Mouse (Mus musculus) CH12.LX (cell line): ENCODE measurements around the gene Gid4. TPM values are rescaled to one million over a fixed set of nuclear protein-coding genes. Genes with fewer than 3 reads are reported as not detected.

Experiments used
- DNase-seq: peaks from one replicate; pipeline ENCODE4 v3.0.0-alpha.2; 2013; ENCODE audit errors: extremely low read depth
- H3K27ac ChIP-seq: 2 replicates; pipeline ENCODE4 v1.5.1; 2012; ENCODE audit warnings: low read depth, mild to moderate bottlenecking, control low read depth, moderate library complexity; ENCODE audit not compliant: insufficient read depth
- H3K27me3 ChIP-seq: replicated peaks from 2 replicates; pipeline ENCODE3; 2012; ENCODE audit warnings: inconsistent platforms
- H3K36me3 ChIP-seq, 2 experiments: replicated peaks in 1 of 2; 2 replicates each; pipeline versions ENCODE3 to v1.6.1; 2012; ENCODE audit warnings: inconsistent platforms in 1 of 2, low read length in 1 of 2, mild to moderate bottlenecking in 1 of 2, mixed read lengths in 1 of 2, moderate library complexity in 1 of 2; ENCODE audit not compliant: control insufficient read depth in 1 of 2, insufficient read depth in 1 of 2
- H3K4me1 ChIP-seq, 2 experiments: 2 replicates each; pipeline ENCODE4 v1.6.1; 2012; ENCODE audit warnings: inconsistent platforms in 1 of 2, moderate library complexity in 1 of 2; ENCODE audit not compliant: insufficient read depth in 2 of 2, control insufficient read depth in 1 of 2
- H3K4me2 ChIP-seq: 2 replicates; pipeline ENCODE4 v1.6.1; 2012; ENCODE audit warnings: low read depth, mild to moderate bottlenecking, control low read depth; ENCODE audit not compliant: poor library complexity, insufficient read depth, severe bottlenecking
- H3K4me3 ChIP-seq, 3 experiments: fragments of 150-350 bp in 1 of 3; sonication (generic) in 1 of 3; replicated peaks in 1 of 3; 2 replicates each; pipeline versions ENCODE3 to v1.5.1; 2011 to 2012; ENCODE audit warnings: low read depth in 2 of 3, low read length in 2 of 3, mild to moderate bottlenecking in 2 of 3, moderate library complexity in 2 of 3, control low read depth in 1 of 3, improper control_type of control experiment in 1 of 3, inconsistent platforms in 1 of 3, mixed read lengths in 1 of 3; ENCODE audit not compliant: poor library complexity in 1 of 3
- H3K79me2 ChIP-seq: replicated peaks from 2 replicates; pipeline ENCODE4 v1.6.1; 2012; ENCODE audit warnings: mild to moderate bottlenecking, moderate library complexity; ENCODE audit not compliant: control insufficient read depth, poor library complexity, insufficient read depth, severe bottlenecking; ENCODE audit errors: extremely low read depth
- H3K9ac ChIP-seq: 2 replicates; pipeline ENCODE4 v1.6.1; 2012; ENCODE audit warnings: low read depth, mild to moderate bottlenecking, control low read depth, moderate library complexity; ENCODE audit not compliant: insufficient read depth
- H3K9me3 ChIP-seq: replicated peaks from 2 replicates; pipeline ENCODE3; 2012; ENCODE audit warnings: low read length, inconsistent platforms, mixed read lengths
- CHD1 ChIP-seq: IDR thresholded peaks from 2 replicates; pipeline ENCODE4 v1.6.1; 2012; ENCODE audit warnings: low read depth, low read length, improper control_type of control experiment, inconsistent platforms
- CHD2 ChIP-seq: IDR thresholded peaks from 2 replicates; pipeline ENCODE4 v1.6.1; 2011; ENCODE audit warnings: low read length, improper control_type of control experiment
- CTCF ChIP-seq, 2 experiments: IDR thresholded peaks in 1 of 2; conservative IDR thresholded peaks in 1 of 2; 2 replicates each; pipeline ENCODE4 v1.5.1; 2011 to 2012; ENCODE audit warnings: low read depth in 2 of 2, low read length in 2 of 2, improper control_type of control experiment in 1 of 2, inconsistent platforms in 1 of 2, mild to moderate bottlenecking in 1 of 2, moderate library complexity in 1 of 2
- ELF1 ChIP-seq: IDR thresholded peaks from 2 replicates; pipeline ENCODE4 v1.6.1; 2014; ENCODE audit warnings: low read depth, mild to moderate bottlenecking, inconsistent platforms, low read length, improper control_type of control experiment
- EP300 ChIP-seq: IDR thresholded peaks from 2 replicates; pipeline ENCODE4 v1.6.1; 2011; ENCODE audit warnings: low read length, improper control_type of control experiment
- ETS1 ChIP-seq: conservative IDR thresholded peaks from 2 replicates; pipeline ENCODE4 v1.6.1; 2012; ENCODE audit warnings: low read depth, mild to moderate bottlenecking, inconsistent platforms, low read length, improper control_type of control experiment, moderate library complexity
- IRF4 ChIP-seq: IDR thresholded peaks from 2 replicates; pipeline ENCODE4 v1.6.1; 2014; ENCODE audit warnings: low read depth, mild to moderate bottlenecking, inconsistent platforms, low read length, improper control_type of control experiment
- KAT2A ChIP-seq: IDR thresholded peaks from 2 replicates; pipeline ENCODE4 v1.6.1; 2012; ENCODE audit warnings: low read length, improper control_type of control experiment, inconsistent platforms; ENCODE audit not compliant: insufficient replicate concordance
- MAFK ChIP-seq: IDR thresholded peaks from 2 replicates; pipeline ENCODE4 v1.6.1; 2011; ENCODE audit warnings: low read length, improper control_type of control experiment; ENCODE audit not compliant: insufficient replicate concordance
- MAX ChIP-seq: IDR thresholded peaks from 2 replicates; pipeline ENCODE4 v1.6.1; 2011; ENCODE audit warnings: low read length, improper control_type of control experiment
- MAZ ChIP-seq: IDR thresholded peaks from 2 replicates; pipeline ENCODE4 v1.6.1; 2012; ENCODE audit warnings: low read depth, mild to moderate bottlenecking, inconsistent platforms, low read length, improper control_type of control experiment, moderate library complexity
- MEF2A ChIP-seq: IDR thresholded peaks from 2 replicates; pipeline ENCODE4 v1.6.1; 2014; ENCODE audit warnings: low read depth, mild to moderate bottlenecking, inconsistent platforms, low read length, improper control_type of control experiment, borderline replicate concordance
- MXI1 ChIP-seq: IDR thresholded peaks from 2 replicates; pipeline ENCODE4 v1.6.1; 2011; ENCODE audit warnings: mild to moderate bottlenecking, low read depth, low read length, improper control_type of control experiment
- MYC ChIP-seq: IDR thresholded peaks from 2 replicates; pipeline ENCODE4 v1.6.1; 2011; ENCODE audit warnings: low read depth, mild to moderate bottlenecking, improper control_type of control experiment, low read length
- POLR2A ChIP-seq: IDR thresholded peaks from 2 replicates; pipeline ENCODE4 v1.6.1; 2011; ENCODE audit warnings: low read depth, mild to moderate bottlenecking, improper control_type of control experiment, low read length
- POLR2AphosphoS2 ChIP-seq: IDR thresholded peaks from 2 replicates; pipeline ENCODE4 v1.6.1; 2011; ENCODE audit warnings: low read depth, low read length, improper control_type of control experiment
- RAD21 ChIP-seq: IDR thresholded peaks from 2 replicates; pipeline ENCODE4 v1.6.1; 2011; ENCODE audit warnings: low read depth, mild to moderate bottlenecking, low read length, improper control_type of control experiment, moderate library complexity
- RCOR1 ChIP-seq: conservative IDR thresholded peaks from 2 replicates; pipeline ENCODE4 v1.6.1; 2012; ENCODE audit warnings: low read depth, mild to moderate bottlenecking, inconsistent platforms, low read length, improper control_type of control experiment
- SIN3A ChIP-seq: IDR thresholded peaks from 2 replicates; pipeline ENCODE4 v1.6.1; 2012; ENCODE audit warnings: low read length, improper control_type of control experiment, inconsistent platforms
- SMC3 ChIP-seq: IDR thresholded peaks from 2 replicates; pipeline ENCODE4 v1.6.1; 2011; ENCODE audit warnings: low read depth, low read length, improper control_type of control experiment
- TBP ChIP-seq: conservative IDR thresholded peaks from 2 replicates; pipeline ENCODE4 v1.6.1; 2011; ENCODE audit warnings: low read depth, low read length, improper control_type of control experiment
- UBTF ChIP-seq: IDR thresholded peaks from 2 replicates; pipeline ENCODE4 v1.6.1; 2012; ENCODE audit warnings: low read depth, mild to moderate bottlenecking, inconsistent platforms, low read length, improper control_type of control experiment, moderate library complexity
- USF1 ChIP-seq: IDR thresholded peaks from 2 replicates; pipeline ENCODE4 v1.6.1; 2014; ENCODE audit warnings: low read depth, mild to moderate bottlenecking, inconsistent platforms, low read length, improper control_type of control experiment
- ZC3H11A ChIP-seq: IDR thresholded peaks from 2 replicates; pipeline ENCODE4 v1.6.1; 2012; ENCODE audit warnings: low read depth, mild to moderate bottlenecking, inconsistent platforms, low read length, improper control_type of control experiment
- ZKSCAN1 ChIP-seq: IDR thresholded peaks from 2 replicates; pipeline ENCODE4 v1.6.1; 2012; ENCODE audit warnings: low read depth, inconsistent platforms, low read length, improper control_type of control experiment, borderline replicate concordance
- ZNF384 ChIP-seq: IDR thresholded peaks from 2 replicates; pipeline ENCODE4 v1.6.1; 2012; ENCODE audit warnings: low read depth, low read length, improper control_type of control experiment, inconsistent platforms
- dilution Hi-C: fragments of 300-500 bp; cut with MboI; formaldehyde crosslinking; loops from 2 replicates; pipeline ENCODE4 v1.14.3; 2020; ENCODE audit warnings: low sequenced_read_pairs; ENCODE audit not compliant: extremely low pct_unique_long_range_greater_than_20kb, extremely low pct_ligation_motif_present
- in situ Hi-C: fragments of 300-500 bp; cut with MboI; formaldehyde crosslinking; loops from 3 replicates; pipeline ENCODE4 v1.14.3; 2019; ENCODE audit warnings: low sequenced_read_pairs, low pct_ligation_motif_present, low pct_unique_long_range_greater_than_20kb, mixed read lengths
- polyA plus RNA-seq: library from polyadenylated mRNA; unstranded; fragments of >175 nt; gene quantifications from 2 replicates; pipeline ENCODE4 v1.2.1, GENCODE M21; 2012; ENCODE audit warnings: low read depth; ENCODE audit not compliant: insufficient read length
- total RNA-seq, 2 experiments: library from RNA; depleted of rRNA; stranded (reverse); fragments of 300-350 nt in 1 of 2; fragments of >200 nt in 1 of 2; gene quantifications; 2 replicates each; pipeline ENCODE4 v1.2.3; 2012 to 2014

Gid4 gene
- total and polyA plus RNA-seq, 3 experiments: 17.0 to 23.4 (median 17.3) TPM

DNA sequence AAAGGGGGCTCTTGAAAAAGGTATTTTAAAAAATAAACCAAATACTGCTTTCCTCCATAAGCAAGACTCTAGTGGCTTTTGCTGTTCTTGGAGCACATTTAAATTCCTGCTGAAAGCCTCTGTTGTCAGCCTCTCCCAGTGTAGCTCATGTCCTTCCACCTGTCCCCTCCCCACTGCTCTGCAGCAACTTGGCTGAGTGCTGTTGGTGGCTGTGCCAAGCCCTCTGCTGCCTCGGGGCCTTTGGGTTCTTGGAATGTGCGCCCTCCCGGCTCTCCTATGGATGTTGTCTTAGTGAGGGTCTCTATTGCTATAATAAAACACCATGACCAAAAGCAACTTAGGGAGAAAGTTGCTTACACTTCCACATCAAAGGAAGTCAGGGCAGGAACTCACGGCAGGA lies 47.5 kb upstream of the Gid4 start:
- TF ChIP-seq ZKSCAN1 (no peak), MAFK (no peak), ZC3H11A (no peak), IRF4 (no peak), KAT2A (no peak), MEF2A (no peak), UBTF (no peak), MAX (no peak), MAZ (no peak), RCOR1 (no peak)
- peaks cover 25 to 38% of the 10 kb centered on the region in 2 experiments for H3K4me1 ChIP-seq
- dilution Hi-C loops (no loop called here), in situ Hi-C loops (no loop called here)
- H3K9me3 ChIP-seq: no peaks in the 10 kb centered on the region
- no peak overlapping the region for H3K9ac ChIP-seq
- H3K27me3 ChIP-seq: no peaks in the 10 kb centered on the region
- H3K4me3 ChIP-seq: no peak overlapping the region
- H3K27ac ChIP-seq: no peak overlapping the region
- no peak overlapping the region for H3K4me2 ChIP-seq
- DNase-seq: no peak
- no peaks in the 10 kb centered on the region for H3K79me2 ChIP-seq
- H3K36me3 ChIP-seq: no peaks in the 10 kb centered on the region

- H3K79me2 ChIP-seq: no peaks in the 10 kb centered on the region
- DNase-seq: no peak
- H3K36me3 ChIP-seq: no peaks in the 10 kb centered on the region
- TF ChIP-seq ZNF384 (no peak), CTCF (conservative IDR thresholded peaks at IDR 0.05 in 1 of 2, IDR thresholded peaks at IDR 0.05 in 1 of 2; ENCODE audit: low read depth in 2 of 2, low read length in 2 of 2) (no peak)
- in situ Hi-C loops (no loop called here), dilution Hi-C loops (no loop called here)
- H3K4me2 ChIP-seq: no peak overlapping the region
- no peak overlapping the region for H3K4me3 ChIP-seq
- no peaks in the 10 kb centered on the region for H3K27me3 ChIP-seq
- no peak overlapping the region for H3K27ac ChIP-seq
- no peaks in the 10 kb centered on the region for H3K9me3 ChIP-seq
- no peak overlapping the region for H3K9ac ChIP-seq
- H3K4me1 ChIP-seq: peaks cover 32 to 48% of the 10 kb centered on the region in 2 experiments
Measured at GRCm38 (mm10) chr11:60370431-60370830, 46.5 kb upstream of the Gid4 start.

DNA sequence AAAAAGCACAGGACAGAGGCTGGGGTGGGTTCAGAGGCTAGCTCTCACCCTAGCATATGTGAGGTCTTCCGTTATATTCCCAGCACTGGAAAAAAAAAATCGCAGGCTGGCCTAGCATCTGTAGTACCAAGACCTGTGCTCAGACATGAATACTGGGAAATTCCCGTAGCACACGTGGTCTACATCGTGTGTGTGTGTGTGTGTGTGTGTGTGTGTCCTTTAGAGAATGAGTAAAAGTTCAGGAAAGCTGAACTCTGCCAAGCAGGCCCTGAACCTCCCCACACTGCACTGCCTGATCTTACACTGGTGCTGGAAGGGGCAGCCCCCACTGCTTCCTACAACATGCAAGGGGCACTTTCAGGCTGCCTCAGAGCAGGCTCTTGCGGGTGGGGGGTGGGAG lies 42.5 kb upstream of the Gid4 start:
- Histone ChIP-seq H3K79me2 (no peaks in the 10 kb centered on the region), H3K27me3 (no peaks in the 10 kb centered on the region), H3K9ac (peak overlapping the region; percentile 3; the same call in 1 of the 2 replicates), H3K4me3 (no peak overlapping the region), H3K9me3 (no peaks in the 10 kb centered on the region), H3K36me3 (no peaks in the 10 kb centered on the region), H3K4me1 (peaks cover 17 to 23% of the 10 kb centered on the region in 2 experiments), H3K27ac (no peak overlapping the region), H3K4me2 (no peak overlapping the region)
- peak; percentile 65 for DNase-seq
- dilution Hi-C loops: no loop called here
- in situ Hi-C loops: no loop called here
- TF ChIP-seq ELF1: 0 out of 2 replicates have a peak, but pooled peaks have one; percentile 35
- TF ChIP-seq SIN3A: peak; percentile 25; the same call in 1 of the 2 replicates
- no peak for TF ChIP-seq RAD21
- peak; percentile 40; the same call in 1 of the 2 replicates for TF ChIP-seq IRF4
- TF ChIP-seq ZKSCAN1: no peak
- TF ChIP-seq MXI1: no peak
- peak; percentile 85 for TF ChIP-seq USF1
- no peak for TF ChIP-seq SMC3
- TF ChIP-seq ETS1: 0 out of 2 replicates have a peak, but pooled peaks have one; percentile 5
- TF ChIP-seq POLR2AphosphoS2: no peak
- no peak for TF ChIP-seq RCOR1
- TF ChIP-seq CHD1: 0 out of 2 replicates have a peak, but pooled peaks have one; percentile 21
- peak; percentile 61 for TF ChIP-seq MEF2A
- TF ChIP-seq EP300: peak; percentile 54; the same call in 1 of the 2 replicates
- TF ChIP-seq CHD2: no peak
- no peak for TF ChIP-seq CTCF (conservative IDR thresholded peaks at IDR 0.05 in 1 of 2, IDR thresholded peaks at IDR 0.05 in 1 of 2; ENCODE audit: low read depth in 2 of 2, low read length in 2 of 2)
- no peak for TF ChIP-seq TBP
- TF ChIP-seq MYC: peak; percentile 84
- peak; percentile 50; the same call in 1 of the 2 replicates for TF ChIP-seq POLR2A
